Comparison of ENCODE assay signal across 9 mouse cellular contexts in the genomic region with DNA sequence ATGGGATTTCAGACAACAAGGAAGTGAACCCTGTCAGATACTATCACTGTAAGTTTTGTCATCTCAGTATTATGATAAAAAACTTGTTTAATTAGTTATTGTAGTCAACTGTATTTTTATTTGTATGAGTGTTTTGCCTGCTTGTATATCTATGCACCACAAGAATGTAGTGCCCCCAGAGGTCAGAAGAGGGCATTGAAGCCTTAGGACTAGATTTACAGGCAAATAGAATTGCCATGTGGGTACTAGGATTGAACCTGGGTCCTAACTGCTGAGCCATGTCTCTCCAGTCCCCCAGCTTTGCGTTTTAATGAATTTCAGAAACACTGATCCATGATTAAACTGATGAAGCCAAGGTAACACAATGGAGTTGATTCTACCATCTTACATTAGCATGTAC. TPM values are rescaled to one million over a fixed set of nuclear protein-coding genes. Genes with fewer than 3 reads are reported as not detected.
DNase-seq lines count a peak whose midpoint lies in the region; ATAC-seq lines count a peak whose summit lies in the region.
"Had no signal": no experiment of that assay in that cellular context is flagged by ENCODE, and none has a peak within 500 bp of the region (broad histone marks: within the 10 kb centered on the region; RNA-seq: fewer than 3 reads in every experiment).

No protein-coding gene starts in this region.

- ATAC-seq in neural tube, embryonic 13.5 days (ENCODE audit: low read depth) = 0 out of 2 replicates have a peak, but pooled peaks have one; percentile 67
- 0 out of 2 replicates have a peak, but pooled peaks have one; percentile 56 for ATAC-seq in intestine, embryonic 16.5 days
- ATAC-seq in midbrain, embryonic 16.5 days = peak; percentile 52; the same call in 1 of the 2 replicates

- no peaks in the 10 kb centered on the region for H3K27me3 ChIP-seq in neural tube, embryonic 13.5 days
- no peaks in the 10 kb centered on the region for H3K27me3 ChIP-seq in intestine, embryonic 16.5 days (replicated peaks; ENCODE audit: control insufficient read depth, insufficient read depth, low read length)
- H3K27me3 ChIP-seq in midbrain, embryonic 16.5 days (ENCODE audit: control insufficient read depth, insufficient read depth, low read depth, low read length) = no peaks in the 10 kb centered on the region
- H3K27me3 ChIP-seq: heart, embryonic 13.5 days had no signal

- no peaks in the 10 kb centered on the region for H3K9me3 ChIP-seq in neural tube, embryonic 13.5 days
- H3K9me3 ChIP-seq in intestine, embryonic 16.5 days (ENCODE audit: control insufficient read depth, low read length) = no peaks in the 10 kb centered on the region
- no peaks in the 10 kb centered on the region for H3K9me3 ChIP-seq in midbrain, embryonic 16.5 days (replicated peaks; ENCODE audit: control insufficient read depth, low read length, poor library complexity, severe bottlenecking)
- H3K9me3 ChIP-seq: heart, embryonic 13.5 days had no signal

- DNase-seq in cerebellum, postnatal 14 days = peak; percentile 41 to 52
- no peak for DNase-seq in cerebellum, adult 11 months
- DNase-seq in neural tube, embryonic 10.5 days (ENCODE audit: extremely low spot score, low spot score) = no peak
- no peak for DNase-seq in gastrocnemius, postnatal 10 days
- DNase-seq in cerebellum, adult 11-12 months = no peak

- peaks cover 6% of the 10 kb centered on the region for H3K4me1 ChIP-seq in neural tube, embryonic 13.5 days (replicated peaks)
- no peaks in the 10 kb centered on the region for H3K4me1 ChIP-seq in intestine, embryonic 16.5 days (ENCODE audit: control insufficient read depth, insufficient read depth, low read length)
- peaks cover 5% of the 10 kb centered on the region for H3K4me1 ChIP-seq in midbrain, embryonic 16.5 days (ENCODE audit: control insufficient read depth, insufficient read depth, low read length)

- 70% methylated on average over 1 of the region's 1 CpGs for WGBS in neural tube, embryonic 13.5 days
- 59% methylated on average over 1 of the region's 1 CpGs for WGBS in intestine, embryonic 16.5 days
- 72% methylated on average over 1 of the region's 1 CpGs for WGBS in midbrain, embryonic 16.5 days

- H3K4me3 ChIP-seq in neural tube, embryonic 13.5 days = no peak overlapping the region
- H3K4me3 ChIP-seq in intestine, embryonic 16.5 days (ENCODE audit: low read length) = no peak overlapping the region
- no peak overlapping the region for H3K4me3 ChIP-seq in midbrain, embryonic 16.5 days (ENCODE audit: low read depth, low read length)
- H3K4me3 ChIP-seq: heart, embryonic 13.5 days had no signal

- no peak overlapping the region for H3K9ac ChIP-seq in neural tube, embryonic 13.5 days
- H3K9ac ChIP-seq in intestine, embryonic 16.5 days (ENCODE audit: low read depth, low read length) = no peak overlapping the region
- H3K9ac ChIP-seq in midbrain, embryonic 16.5 days (ENCODE audit: low read depth, low read length) = no peak overlapping the region
- H3K9ac ChIP-seq: heart, embryonic 13.5 days had no signal

- H3K36me3 ChIP-seq in neural tube, embryonic 13.5 days = peaks cover 60% of the 10 kb centered on the region
- peaks cover 6% of the 10 kb centered on the region; the same call in 1 of the 2 replicates for H3K36me3 ChIP-seq in intestine, embryonic 16.5 days (ENCODE audit: control insufficient read depth, insufficient read depth, low read length)
- H3K36me3 ChIP-seq in midbrain, embryonic 16.5 days (ENCODE audit: control insufficient read depth, insufficient read depth, low read length) = peaks cover 15% of the 10 kb centered on the region; the same call in 1 of the 2 replicates

- no peak overlapping the region for H3K27ac ChIP-seq in neural tube, embryonic 13.5 days (replicated peaks)
- no peak overlapping the region for H3K27ac ChIP-seq in intestine, embryonic 16.5 days (ENCODE audit: low read length)
- no peak overlapping the region for H3K27ac ChIP-seq in midbrain, embryonic 16.5 days (ENCODE audit: low read length)
- H3K27ac ChIP-seq: heart, embryonic 13.5 days had no signal

- H3K4me2 ChIP-seq in neural tube, embryonic 13.5 days = no peak overlapping the region
- H3K4me2 ChIP-seq in intestine, embryonic 16.5 days (ENCODE audit: low read depth, low read length) = no peak overlapping the region
- H3K4me2 ChIP-seq in midbrain, embryonic 16.5 days (ENCODE audit: low read length) = no peak overlapping the region
- H3K4me2 ChIP-seq: heart, embryonic 13.5 days had no signal

RNA-seq across cellular contexts. Expression of a gene that starts 6.4 kb away (rescaled TPM):
- polyA plus RNA-seq in neural tube, embryonic 13.5 days (2015; fragmentation: Nextera tagmentation; extraction: Ambion mirVana) = 35.1 and 35.7 TPM in 2 replicates
- 36.9 and 39.5 TPM in 2 replicates for polyA plus RNA-seq in intestine, embryonic 16.5 days (2015; fragmentation: Nextera tagmentation; extraction: Ambion mirVana)
- polyA plus RNA-seq in midbrain, embryonic 16.5 days (2015; fragmentation: Nextera tagmentation; extraction: Ambion mirVana) = 26.8 and 33.1 TPM in 2 replicates
- total RNA-seq in gastrocnemius, postnatal 10 days (2021) = 10 to 100 TPM in 1 of 2 experiments, 1 to 10 TPM in 1; 8.2 to 11.3 TPM

RNA-seq across cellular contexts. Expression of a gene that starts 7.3 kb away (rescaled TPM):
- 184 and 187 TPM in 2 replicates for polyA plus RNA-seq in neural tube, embryonic 13.5 days (2015; fragmentation: Nextera tagmentation; extraction: Ambion mirVana)
- polyA plus RNA-seq in intestine, embryonic 16.5 days (2015; fragmentation: Nextera tagmentation; extraction: Ambion mirVana) = 105 and 112 TPM in 2 replicates
- polyA plus RNA-seq in midbrain, embryonic 16.5 days (2015; fragmentation: Nextera tagmentation; extraction: Ambion mirVana) = 164 and 177 TPM in 2 replicates
- total RNA-seq in gastrocnemius, postnatal 10 days (2021) = 100 to 1,000 TPM in 1 of 2 experiments, 10 to 100 TPM in 1; 99.4 to 100 TPM

RNA-seq across cellular contexts. Expression of a gene that starts 7.3 kb away (rescaled TPM):
- 9.8 and 9.9 TPM in 2 replicates for polyA plus RNA-seq in neural tube, embryonic 13.5 days (2015; fragmentation: Nextera tagmentation; extraction: Ambion mirVana)
- polyA plus RNA-seq in intestine, embryonic 16.5 days (2015; fragmentation: Nextera tagmentation; extraction: Ambion mirVana) = 5.7 and 7.3 TPM in 2 replicates
- polyA plus RNA-seq in midbrain, embryonic 16.5 days (2015; fragmentation: Nextera tagmentation; extraction: Ambion mirVana) = 10.6 and 11.5 TPM in 2 replicates
- 10 to 100 TPM; 16.9 to 21.8 TPM for total RNA-seq in gastrocnemius, postnatal 10 days (2021)

RNA-seq across cellular contexts. Expression of a gene that starts 52.1 kb away (rescaled TPM):
- polyA plus RNA-seq in neural tube, embryonic 13.5 days (2015; fragmentation: Nextera tagmentation; extraction: Ambion mirVana) = 36.8 and 43.7 TPM in 2 replicates
- polyA plus RNA-seq in intestine, embryonic 16.5 days (2015; fragmentation: Nextera tagmentation; extraction: Ambion mirVana) = 54.2 and 60.4 TPM in 2 replicates
- 25.3 and 28.9 TPM in 2 replicates for polyA plus RNA-seq in midbrain, embryonic 16.5 days (2015; fragmentation: Nextera tagmentation; extraction: Ambion mirVana)
- total RNA-seq in gastrocnemius, postnatal 10 days (2021) = 10 to 100 TPM; 12.8 to 15.1 TPM

Comparison
In these comparisons a context has a peak if more than half of its experiments do, and no peak if none do; other contexts are left out.
1. DNase-seq: peak in cerebellum, postnatal 14 days (2 of 2); none in cerebellum, adult 11 months (single experiment), neural tube, embryonic 10.5 days (single experiment), gastrocnemius, postnatal 10 days (single experiment) and cerebellum, adult 11-12 months (single experiment).
2. Peak in every context shown above with its lines, with median percentiles within 50 percentile points of each other: ATAC-seq.